Mouse (Mus musculus) heart, adult 2 months (tissue): ENCODE measurements at regions not wholly inside any gene's neighbourhood (a gene's known extent, or its start where the extent isn't known, plus 50 kb on each side); places are given as distances from the start of the nearest gene placed in this dataset.

Experiments used
- EP300 ChIP-seq: fragments of 200-500 bp; IDR thresholded peaks from 2 replicates; pipeline ENCODE4 v1.6.1; 2011; ENCODE audit warnings: low read depth, low read length, control low read depth; ENCODE audit not compliant: insufficient read depth
- POLR2A ChIP-seq: fragments of 200-500 bp; IDR thresholded peaks from 2 replicates; pipeline ENCODE4 v1.6.1; 2011; ENCODE audit warnings: mild to moderate bottlenecking, low read depth, low read length, control low read depth; ENCODE audit not compliant: insufficient read depth

GRCm38 (mm10) chr2:74424726-74425125 is 154.5 kb downstream of the Lnpk start:
- no peak for TF ChIP-seq POLR2A
- no peak for TF ChIP-seq EP300
